Mouse (Mus musculus): ENCODE results near the gene Gm49322. TPM values are rescaled to one million over a fixed set of nuclear protein-coding genes. Genes with fewer than 3 reads are reported as not detected.

Gm49322 gene
- polyA plus RNA-seq, 1 experiment: 1.9 TPM

DNA sequence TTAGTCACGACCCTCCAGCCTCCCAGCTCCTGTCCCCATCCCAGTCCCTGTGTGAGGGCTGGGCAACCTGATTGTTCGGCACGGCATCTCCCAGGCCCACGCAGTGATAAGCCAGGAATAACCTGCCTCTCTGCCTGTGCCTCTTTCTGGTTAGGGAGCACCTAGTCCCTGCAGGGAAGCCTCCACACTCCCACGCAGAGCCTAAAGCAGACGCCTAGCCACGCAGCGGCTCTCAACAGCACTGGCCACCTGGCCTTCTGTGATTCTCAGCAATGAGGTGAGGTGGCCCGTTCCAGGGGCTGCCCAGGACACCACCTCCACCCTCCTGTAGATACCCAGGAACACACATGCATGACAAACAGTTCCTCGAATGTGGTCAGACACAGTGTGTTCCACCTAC lies 44.6 kb downstream of the Gm49322 start:
- Histone ChIP-seq H3K4me1 (ENCODE audit: control insufficient read depth, insufficient read depth, low read length) (peaks cover 4% of the 10 kb centered on the region), H3K27ac (ENCODE audit: control insufficient read depth, insufficient read depth, low read depth, low read length) (no peak overlapping the region), H3K4me3 (ENCODE audit: control insufficient read depth, low read depth, low read length) (no peak overlapping the region), H3K27me3 (ENCODE audit: control insufficient read depth, insufficient read depth, low read length) (no peaks in the 10 kb centered on the region), H3K36me3 (ENCODE audit: control insufficient read depth, insufficient read depth, low read length) (no peaks in the 10 kb centered on the region)
- no peak for TF ChIP-seq CTCF (IDR thresholded peaks at IDR 0.05; ENCODE audit: control insufficient read depth, insufficient read depth, insufficient replicate concordance, low read depth, low read length)
- no peak for TF ChIP-seq POLR2A (IDR thresholded peaks at IDR 0.05; ENCODE audit: control insufficient read depth, low read depth, low read length)

DNA sequence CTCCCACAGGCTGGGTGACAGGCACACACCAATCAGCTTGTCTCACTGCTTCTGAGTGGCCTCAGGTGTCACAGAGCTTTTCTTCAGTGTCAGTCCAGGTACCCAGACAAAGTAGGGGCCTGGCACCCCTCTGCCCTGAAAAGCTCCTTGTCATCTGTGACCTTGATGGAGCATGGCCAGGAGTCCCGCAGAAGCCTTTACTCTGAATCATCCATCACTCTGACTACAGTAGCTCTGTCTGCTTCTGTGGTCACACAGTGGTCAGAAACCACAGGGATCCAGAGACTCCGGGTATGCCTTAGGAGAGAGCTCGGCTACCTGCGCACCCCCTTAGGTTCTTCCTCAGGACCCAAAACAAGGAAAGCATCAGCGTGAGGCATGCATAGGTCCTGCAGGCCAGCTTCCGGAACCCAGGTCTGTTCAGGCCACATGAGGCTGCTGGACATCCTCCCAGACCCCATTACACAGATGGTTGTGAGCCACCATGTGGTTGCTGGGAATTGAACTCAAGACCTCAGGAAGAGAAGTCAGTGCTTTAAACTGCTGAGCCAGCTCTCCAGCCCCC lies 47.4 kb downstream of the Gm49322 start:
- no peaks in the 10 kb centered on the region for H3K36me3 ChIP-seq (ENCODE audit: control insufficient read depth, insufficient read depth, low read length)
- peaks cover 19% of the 10 kb centered on the region for H3K4me1 ChIP-seq (ENCODE audit: control insufficient read depth, insufficient read depth, low read length)
- no peaks in the 10 kb centered on the region for H3K27me3 ChIP-seq (ENCODE audit: control insufficient read depth, insufficient read depth, low read length)
- no peak for TF ChIP-seq POLR2A (IDR thresholded peaks at IDR 0.05; ENCODE audit: control insufficient read depth, low read depth, low read length)
- no peak for TF ChIP-seq CTCF (IDR thresholded peaks at IDR 0.05; ENCODE audit: control insufficient read depth, insufficient read depth, insufficient replicate concordance, low read depth, low read length)
- H3K4me3 ChIP-seq (ENCODE audit: control insufficient read depth, low read depth, low read length): no peak overlapping the region
- no peak overlapping the region for H3K27ac ChIP-seq (ENCODE audit: control insufficient read depth, insufficient read depth, low read depth, low read length)

DNA sequence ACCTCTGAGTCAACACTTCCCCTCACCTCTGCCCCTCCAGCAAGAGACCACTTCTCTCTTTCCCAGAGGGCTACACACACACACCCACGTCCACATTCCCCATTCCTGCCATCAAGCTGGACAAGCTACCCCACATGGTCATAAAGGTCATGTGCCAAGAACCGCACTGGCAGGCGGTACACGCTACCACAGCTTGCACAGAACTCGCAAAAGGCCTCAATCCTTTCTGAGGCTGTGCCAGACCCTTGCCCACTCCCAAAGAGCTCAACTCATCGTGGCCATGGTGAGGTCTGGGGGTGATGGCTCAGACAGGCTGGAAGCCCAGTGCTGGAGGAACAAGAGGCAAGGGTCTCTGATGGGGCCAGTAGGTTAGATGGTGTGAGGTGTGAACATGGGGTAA lies 49.0 kb downstream of the Gm49322 start:
- Histone ChIP-seq H3K4me1 (ENCODE audit: control insufficient read depth, insufficient read depth, low read length) (peaks cover 21% of the 10 kb centered on the region), H3K27ac (ENCODE audit: control insufficient read depth, insufficient read depth, low read depth, low read length) (no peak overlapping the region), H3K4me3 (ENCODE audit: control insufficient read depth, low read depth, low read length) (no peak overlapping the region), H3K36me3 (ENCODE audit: control insufficient read depth, insufficient read depth, low read length) (no peaks in the 10 kb centered on the region), H3K27me3 (ENCODE audit: control insufficient read depth, insufficient read depth, low read length) (no peaks in the 10 kb centered on the region)
- TF ChIP-seq POLR2A (IDR thresholded peaks at IDR 0.05; ENCODE audit: control insufficient read depth, low read depth, low read length) (no peak), CTCF (IDR thresholded peaks at IDR 0.05; ENCODE audit: control insufficient read depth, insufficient read depth, insufficient replicate concordance, low read depth, low read length) (no peak)

DNA sequence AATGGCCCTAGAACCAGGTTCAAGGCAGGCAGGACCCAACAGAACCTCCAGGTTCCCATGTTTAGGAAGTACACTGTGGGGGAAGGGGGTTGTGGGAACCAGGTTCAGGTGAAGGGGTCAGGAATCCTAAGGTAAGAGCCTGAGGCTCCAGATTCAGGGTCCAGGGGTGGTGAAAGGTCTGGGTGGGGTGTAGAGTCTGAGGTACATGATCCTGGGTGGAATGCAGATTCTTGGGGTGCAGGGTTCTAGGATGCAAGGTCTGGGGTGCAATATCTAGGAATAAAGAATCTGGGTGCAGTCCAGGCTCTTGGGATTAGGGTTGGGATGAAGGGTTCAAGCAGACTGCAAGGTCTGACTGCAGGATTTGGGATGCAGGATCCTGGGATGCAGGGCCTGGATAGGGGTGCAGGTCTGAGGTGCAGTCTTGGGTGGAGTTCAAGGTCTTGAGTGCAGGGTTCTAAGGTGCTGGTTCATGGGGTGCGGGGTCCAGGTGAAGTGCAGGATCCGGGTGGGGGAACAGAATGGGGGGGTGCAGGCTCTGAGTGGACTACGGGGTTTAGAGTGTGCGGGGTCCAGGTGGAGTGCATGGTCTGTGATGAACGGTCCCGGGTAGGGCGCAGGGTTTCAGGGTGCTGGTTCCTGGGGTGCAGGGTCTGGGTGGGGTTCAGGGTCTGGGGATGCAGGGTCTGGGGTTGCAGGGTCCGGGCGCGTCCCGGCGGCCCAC lies 49.7 kb downstream of the Gm49322 start:
- Histone ChIP-seq H3K4me3 (ENCODE audit: control insufficient read depth, low read depth, low read length) (peak overlapping the region; percentile 90), H3K27ac (ENCODE audit: control insufficient read depth, insufficient read depth, low read depth, low read length) (peak overlapping the region; percentile 22; the same call in 1 of the 2 replicates), H3K27me3 (ENCODE audit: control insufficient read depth, insufficient read depth, low read length) (no peaks in the 10 kb centered on the region), H3K4me1 (ENCODE audit: control insufficient read depth, insufficient read depth, low read length) (peaks cover 21% of the 10 kb centered on the region), H3K36me3 (ENCODE audit: control insufficient read depth, insufficient read depth, low read length) (no peaks in the 10 kb centered on the region)
- TF ChIP-seq CTCF (IDR thresholded peaks at IDR 0.05; ENCODE audit: control insufficient read depth, insufficient read depth, insufficient replicate concordance, low read depth, low read length) (no peak), POLR2A (IDR thresholded peaks at IDR 0.05; ENCODE audit: control insufficient read depth, low read depth, low read length) (no peak)

DNA sequence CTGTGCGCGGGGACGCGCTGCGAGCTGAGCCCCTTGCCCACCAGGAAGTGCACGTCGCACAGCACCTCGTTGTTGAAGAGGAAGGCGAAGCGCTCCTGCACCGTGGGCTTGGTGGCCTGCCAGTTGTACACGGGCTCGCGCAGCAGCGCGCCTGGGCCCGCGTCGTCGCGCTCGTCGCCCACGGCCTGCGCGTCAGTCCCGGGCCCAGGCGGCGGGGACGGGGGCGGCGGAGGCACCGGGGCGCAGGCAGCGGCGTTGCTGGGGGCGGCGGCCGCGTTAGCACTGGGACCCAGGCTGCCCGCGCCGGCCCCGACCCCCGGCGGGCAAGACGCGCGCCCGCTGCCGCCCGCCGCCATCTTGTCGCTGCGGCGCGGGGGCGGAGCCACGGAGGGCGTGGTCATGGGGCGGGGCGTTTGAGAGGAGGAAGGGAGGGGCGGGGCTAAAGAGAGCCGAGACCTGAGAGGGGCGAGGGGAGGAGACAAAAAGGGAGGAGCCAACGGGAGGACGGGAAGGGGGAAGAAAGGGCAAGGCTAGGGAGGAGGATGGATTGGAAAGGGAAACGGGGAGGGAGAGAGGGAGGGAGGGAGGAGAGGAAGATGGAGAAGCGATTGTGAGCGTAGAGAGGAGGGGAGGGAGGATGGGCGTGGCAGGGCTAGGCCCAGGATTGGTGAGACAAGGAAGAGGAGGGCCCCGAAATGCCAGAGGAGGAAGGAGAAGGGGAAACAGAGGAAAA lies 50.5 kb downstream of the Gm49322 start:
- Histone ChIP-seq H3K27ac (ENCODE audit: control insufficient read depth, insufficient read depth, low read depth, low read length) (peak overlapping the region; percentile 81), H3K4me1 (ENCODE audit: control insufficient read depth, insufficient read depth, low read length) (peaks cover 21% of the 10 kb centered on the region), H3K4me3 (ENCODE audit: control insufficient read depth, low read depth, low read length) (peak overlapping the region; percentile 90), H3K27me3 (ENCODE audit: control insufficient read depth, insufficient read depth, low read length) (no peaks in the 10 kb centered on the region), H3K36me3 (ENCODE audit: control insufficient read depth, insufficient read depth, low read length) (no peaks in the 10 kb centered on the region)
- TF ChIP-seq POLR2A (IDR thresholded peaks at IDR 0.05; ENCODE audit: control insufficient read depth, low read depth, low read length) (no peak; the same call in 1 of the 2 replicates), CTCF (IDR thresholded peaks at IDR 0.05; ENCODE audit: control insufficient read depth, insufficient read depth, insufficient replicate concordance, low read depth, low read length) (peak; percentile 2; the same call in 1 of the 2 replicates)

DNA sequence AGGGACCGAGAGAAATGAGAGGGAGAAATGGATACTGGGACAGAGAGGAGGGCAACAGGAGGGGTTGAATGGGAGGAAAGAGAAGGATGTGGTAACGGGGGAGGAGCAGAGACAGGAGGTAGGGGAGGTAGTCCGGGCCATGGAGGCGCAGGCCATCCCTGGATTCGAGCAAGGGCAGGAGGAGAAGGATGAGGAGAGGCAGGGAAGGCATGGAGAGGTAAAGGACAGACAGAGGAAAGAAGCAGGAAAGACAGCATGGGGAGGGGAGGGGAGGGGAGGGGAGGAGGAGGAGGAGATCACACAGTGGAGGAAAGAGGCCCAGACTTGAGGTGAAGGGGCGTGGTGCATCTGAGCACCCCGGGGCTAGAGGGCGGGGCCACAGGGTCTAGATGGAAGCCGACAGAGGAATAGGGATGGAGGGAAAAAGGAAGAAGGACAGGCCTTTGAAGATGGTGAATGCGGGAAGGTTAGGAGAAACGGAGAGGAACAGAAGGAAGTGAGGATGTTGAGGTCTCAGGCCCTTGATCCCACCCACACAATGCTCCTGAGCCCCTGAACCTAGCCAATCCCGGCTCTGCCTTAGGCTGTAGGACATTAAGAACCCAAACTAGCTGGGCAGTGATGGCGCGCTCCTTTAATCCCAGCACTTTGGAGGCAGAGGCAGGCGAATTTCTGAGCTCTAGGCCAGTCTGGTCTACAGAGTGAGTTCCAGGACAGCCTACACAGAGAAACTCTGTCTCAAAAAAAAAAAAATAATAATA lies 51.2 kb downstream of the Gm49322 start, which contains the start of gene Btbd2:
Gene Btbd2, minus strand, starts transcription at position 209 of the 761 bp plus-strand sequence.
- no peaks in the 10 kb centered on the region for H3K36me3 ChIP-seq (ENCODE audit: control insufficient read depth, insufficient read depth, low read length)
- H3K4me1 ChIP-seq (ENCODE audit: control insufficient read depth, insufficient read depth, low read length): peaks cover 21% of the 10 kb centered on the region
- H3K27ac ChIP-seq (ENCODE audit: control insufficient read depth, insufficient read depth, low read depth, low read length): peak within 1 kb of the TSS; percentile 81
- no peak for TF ChIP-seq POLR2A (IDR thresholded peaks at IDR 0.05; ENCODE audit: control insufficient read depth, low read depth, low read length)
- no peak for TF ChIP-seq CTCF (IDR thresholded peaks at IDR 0.05; ENCODE audit: control insufficient read depth, insufficient read depth, insufficient replicate concordance, low read depth, low read length)
- H3K4me3 ChIP-seq (ENCODE audit: control insufficient read depth, low read depth, low read length): peak within 1 kb of the TSS; percentile 90
- H3K27me3 ChIP-seq (ENCODE audit: control insufficient read depth, insufficient read depth, low read length): no peaks in the 10 kb centered on the region
